Mouse (Mus musculus): ENCODE measurements at regions not wholly inside any gene's neighbourhood (a gene's known extent, or its start where the extent isn't known, plus 50 kb on each side); places are given as distances from the start of the nearest gene placed in this dataset.

GRCm38 (mm10) chr15:8582676-8583075 lies 62.9 kb upstream of the Gm2310 start:
- in situ Hi-C loops (cut with MboI, MseI), result no loop called here

GRCm38 (mm10) chr15:8581146-8581913 lies 61.6 kb upstream of the Gm2310 start:
- in situ Hi-C loops (cut with MboI, MseI), result no loop called here

- in situ Hi-C loops (cut with MboI, MseI), result no loop called here
Observed at GRCm38 (mm10) chr15:8580077-8580476, 60.3 kb upstream of the Gm2310 start.

- in situ Hi-C loops (cut with MboI, MseI), result no loop called here
Observed at GRCm38 (mm10) chr15:8577480-8577881, 57.7 kb upstream of the Gm2310 start.

GRCm38 (mm10) chr15:8576975-8577374 lies 57.2 kb upstream of the Gm2310 start:
- in situ Hi-C loops (cut with MboI, MseI), result no loop called here

GRCm38 (mm10) chr15:8569617-8570016 lies 49.9 kb upstream of the Gm2310 start:
- in situ Hi-C loops (cut with MboI, MseI), result loop anchor here in 1 of 2 experiments (5.0 kb wide), 1 partner anchor 38 kb away; no protein-coding TSS in a partner anchor
